Mouse (Mus musculus) C3H10T1/2 (cell line): Measurements from ENCODE around the gene Scgb1b7. TPM values are rescaled to one million over a fixed set of nuclear protein-coding genes. Genes with fewer than 3 reads are reported as not detected.

Experiments
- polyA plus RNA-seq, 2 experiments: library from polyadenylated mRNA; unstranded; fragments of >200 nt; fragmentation: generic; extraction: Trizol; gene quantifications; one replicate each; pipeline ENCODE4 v1.2.1; 2012; ENCODE audit warnings: missing spikeins in 2 of 2

Scgb1b7 gene
- polyA plus RNA-seq: not detected

DNA sequence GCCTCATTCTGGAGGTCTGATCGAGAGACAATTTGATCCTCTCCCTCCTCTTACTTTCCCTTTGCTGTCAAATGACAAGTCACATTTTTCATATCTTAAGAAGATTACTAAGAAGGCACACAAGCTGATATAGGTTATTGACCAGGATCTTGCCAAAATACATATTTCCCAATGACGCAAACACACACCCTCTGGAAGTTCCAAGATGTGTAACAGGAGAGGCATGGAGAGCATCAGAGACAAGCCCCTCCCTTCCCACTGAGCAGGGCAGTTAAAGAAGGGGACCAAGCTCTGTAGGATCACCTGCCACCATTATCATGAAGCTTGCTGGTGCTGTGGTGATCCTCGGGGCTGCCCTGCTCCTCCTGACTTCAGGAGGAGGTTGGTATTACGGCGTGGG is at the start of gene Scgb1b7:
TSS of gene Scgb1b7 (plus strand) at position 301 of the 400 bp plus-strand sequence.

DNA sequence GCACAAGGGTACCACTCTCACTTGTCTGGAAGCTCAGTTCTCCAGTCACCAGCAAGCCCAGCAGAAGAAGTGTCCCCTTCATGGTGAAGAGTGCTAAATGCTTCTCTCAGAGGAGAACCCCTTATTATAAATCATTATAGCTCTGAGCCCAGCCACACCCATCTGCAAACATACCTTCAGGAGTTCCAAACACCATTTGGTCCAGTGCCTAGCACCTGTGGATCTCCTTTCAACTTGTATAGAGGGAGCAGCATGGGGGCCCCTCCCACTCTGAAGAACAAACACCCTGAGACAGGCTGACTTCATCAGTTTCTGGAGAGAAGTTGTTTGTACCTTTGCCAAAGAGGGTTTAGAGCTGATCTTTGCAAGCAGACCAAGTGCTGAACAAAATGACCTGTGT is 6.8 kb upstream of the Scgb1b7 start, which contains the start of gene Scgb2b7:
TSS of gene Scgb2b7 (minus strand) at position 101 of the 400 bp plus-strand sequence.

Other genes with a start within 250 kb of the Scgb1b7 start
- gene Scgb2b7, start 6.9 kb upstream of the Scgb1b7 start, polyA plus RNA-seq: not detected